Mouse (Mus musculus): ENCODE measurements around the gene Cd300ld5.

Gene Cd300ld5

GRCm38 (mm10) chr11:115004070-115004469, 33.5 kb downstream of the Cd300ld5 start:
- Histone ChIP-seq H3K4me3 (replicated peaks; ENCODE audit: low read length) (no peak overlapping the region), H3K9me3 (ENCODE audit: low read length) (no peaks in the 10 kb centered on the region), H3K4me1 (replicated peaks; ENCODE audit: low read depth, low read length) (no peaks in the 10 kb centered on the region), H3K27me3 (ENCODE audit: insufficient read depth, low read length) (peaks cover 22% of the 10 kb centered on the region), H3K36me3 (ENCODE audit: insufficient read depth, low read length) (no peaks in the 10 kb centered on the region)
- no peak for TF ChIP-seq NANOG (IDR thresholded peaks at IDR 0.05; ENCODE audit: borderline replicate concordance, low read length)
- no peak for TF ChIP-seq CTCF (conservative IDR thresholded peaks at IDR 0.05; ENCODE audit: low read length)
- no peak for TF ChIP-seq POU5F1 (IDR thresholded peaks at IDR 0.05; ENCODE audit: borderline replicate concordance, low read length)

GRCm38 (mm10) chr11:115001474-115002040, 36.0 kb downstream of the Cd300ld5 start, which contains the start of gene Cd300c2:
Gene Cd300c2, minus strand, starts transcription at chr11:115001880.
- H3K4me1 ChIP-seq (replicated peaks; ENCODE audit: low read depth, low read length) = no peaks in the 10 kb centered on the region
- TF ChIP-seq CTCF (conservative IDR thresholded peaks at IDR 0.05; ENCODE audit: low read length) (no peak), NANOG (IDR thresholded peaks at IDR 0.05; ENCODE audit: borderline replicate concordance, low read length) (no peak), POU5F1 (IDR thresholded peaks at IDR 0.05; ENCODE audit: borderline replicate concordance, low read length) (no peak)
- H3K36me3 ChIP-seq (ENCODE audit: insufficient read depth, low read length) = no peaks in the 10 kb centered on the region
- H3K9me3 ChIP-seq (ENCODE audit: low read length) = no peaks in the 10 kb centered on the region
- H3K4me3 ChIP-seq (replicated peaks; ENCODE audit: low read length) = no peak within 1 kb of the TSS
- peaks cover 29% of the 10 kb centered on the region for H3K27me3 ChIP-seq (ENCODE audit: insufficient read depth, low read length)

- no peak for TF ChIP-seq NANOG (IDR thresholded peaks at IDR 0.05; ENCODE audit: borderline replicate concordance, low read length)
- TF ChIP-seq CTCF (conservative IDR thresholded peaks at IDR 0.05; ENCODE audit: low read length) = no peak
- no peak for TF ChIP-seq POU5F1 (IDR thresholded peaks at IDR 0.05; ENCODE audit: borderline replicate concordance, low read length)
- Histone ChIP-seq H3K4me3 (replicated peaks; ENCODE audit: low read length) (no peak within 1 kb of the TSS), H3K36me3 (ENCODE audit: insufficient read depth, low read length) (no peaks in the 10 kb centered on the region), H3K9me3 (ENCODE audit: low read length) (no peaks in the 10 kb centered on the region), H3K27me3 (ENCODE audit: insufficient read depth, low read length) (no peaks in the 10 kb centered on the region), H3K4me1 (replicated peaks; ENCODE audit: low read depth, low read length) (no peaks in the 10 kb centered on the region)
These were observed 47.8 kb downstream of the Cd300ld5 start, which contains the start of gene Cd300ld for GRCm38 (mm10) chr11:114989793-114990192. Gene Cd300ld, minus strand, starts transcription at chr11:114989922.

- no peak overlapping the region for H3K4me3 ChIP-seq (replicated peaks; ENCODE audit: low read length)
- no peaks in the 10 kb centered on the region for H3K36me3 ChIP-seq (ENCODE audit: insufficient read depth, low read length)
- peaks cover 5% of the 10 kb centered on the region; the same call in 1 of the 2 replicates for H3K9me3 ChIP-seq (ENCODE audit: low read length)
- TF ChIP-seq POU5F1 (IDR thresholded peaks at IDR 0.05; ENCODE audit: borderline replicate concordance, low read length) = no peak
- no peak for TF ChIP-seq CTCF (conservative IDR thresholded peaks at IDR 0.05; ENCODE audit: low read length)
- no peak for TF ChIP-seq NANOG (IDR thresholded peaks at IDR 0.05; ENCODE audit: borderline replicate concordance, low read length)
- no peaks in the 10 kb centered on the region for H3K4me1 ChIP-seq (replicated peaks; ENCODE audit: low read depth, low read length)
- no peaks in the 10 kb centered on the region for H3K27me3 ChIP-seq (ENCODE audit: insufficient read depth, low read length)
These were observed 55.7 kb downstream of the Cd300ld5 start for GRCm38 (mm10) chr11:114981866-114982265.
